Mouse (Mus musculus) kidney, postnatal 25 days (tissue): ENCODE measurements around the gene Btbd11.

ENCODE experiments used
- DNase-seq, 2 experiments: peaks; one replicate each; pipeline ENCODE4 v3.0.0; 2021; ENCODE audit warnings: mixed read lengths in 2 of 2

The Btbd11 gene

DNA sequence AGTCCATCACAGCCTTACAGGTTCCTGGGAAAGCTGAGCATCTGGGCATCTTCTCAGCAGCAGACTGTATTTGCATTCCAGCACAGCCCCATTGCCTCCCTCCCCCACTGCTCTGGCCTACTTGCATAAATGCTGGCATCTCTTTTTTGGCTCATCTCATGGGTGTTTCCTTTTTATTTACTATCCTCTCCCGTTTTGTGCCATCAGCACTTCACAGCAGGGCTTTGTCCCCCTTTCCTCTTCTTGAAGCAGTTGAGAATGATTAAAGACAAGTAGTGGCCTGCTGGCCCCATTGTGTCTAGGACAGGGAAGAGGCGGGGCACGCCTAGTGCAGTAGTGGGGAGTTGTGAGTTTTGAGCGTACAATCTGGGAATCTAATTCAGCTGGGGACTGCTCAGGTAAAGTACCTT, 95.5 kb downstream of the Btbd11 start:
- no peak for DNase-seq

DNA sequence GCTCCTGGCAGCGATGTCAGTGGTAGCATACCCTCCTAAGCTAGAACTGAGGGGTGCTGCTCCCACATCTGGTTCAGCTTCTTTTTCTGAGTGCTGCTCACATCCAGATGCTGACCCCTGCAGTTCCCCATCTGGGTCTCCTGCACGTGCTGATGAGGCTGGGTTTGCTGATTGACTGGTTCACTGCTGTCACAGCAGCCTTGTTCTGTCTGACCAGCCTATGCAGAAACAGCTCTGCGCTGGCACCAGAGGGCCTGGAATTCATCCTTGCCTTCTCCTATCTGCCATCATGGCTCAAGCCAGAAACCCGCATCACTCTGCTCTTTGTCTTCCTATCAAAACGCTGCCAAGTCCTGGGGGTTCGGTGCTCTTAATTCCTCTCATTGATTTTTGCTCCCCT, 95.9 kb downstream of the Btbd11 start:
- DNase-seq = no peak

DNA sequence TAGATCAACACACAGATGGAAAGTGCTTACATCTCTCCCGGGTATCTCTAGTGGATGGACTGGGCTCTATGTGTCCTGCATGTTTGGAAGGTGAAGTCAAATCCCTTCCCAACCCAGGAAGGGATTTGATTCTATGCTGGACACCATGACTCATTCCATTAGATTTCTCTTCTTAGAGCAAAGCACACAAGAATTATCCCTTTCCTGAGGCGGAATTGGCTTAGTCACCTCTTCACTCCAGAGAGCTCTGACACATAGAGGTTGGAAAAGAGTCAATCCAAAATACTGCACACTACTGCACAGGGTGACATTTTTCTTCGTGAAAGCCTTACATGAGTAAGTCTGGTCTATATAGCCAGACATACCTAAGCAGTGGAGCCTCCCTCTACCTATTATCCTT, 99.8 kb downstream of the Btbd11 start:
- no peak for DNase-seq

DNA sequence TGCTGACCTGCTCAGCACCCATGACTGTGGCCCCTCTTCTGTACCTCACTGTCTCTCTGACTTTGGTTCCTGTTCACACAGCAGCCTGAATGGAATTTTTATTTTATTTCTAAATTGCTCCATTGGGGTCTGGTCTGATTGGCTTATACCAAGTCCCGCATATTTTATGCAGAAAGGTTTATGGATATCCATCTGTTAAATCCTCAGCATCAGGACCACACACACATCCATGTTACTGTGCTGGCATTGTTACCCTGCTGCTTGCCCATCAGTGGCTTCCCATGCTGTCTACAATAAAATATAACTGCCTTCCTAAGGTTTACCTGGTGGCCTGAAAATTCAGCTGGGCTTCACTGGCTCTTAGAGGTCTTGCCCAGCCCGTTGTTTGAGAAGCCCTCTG, 106.0 kb downstream of the Btbd11 start:
- no peak for DNase-seq

DNA sequence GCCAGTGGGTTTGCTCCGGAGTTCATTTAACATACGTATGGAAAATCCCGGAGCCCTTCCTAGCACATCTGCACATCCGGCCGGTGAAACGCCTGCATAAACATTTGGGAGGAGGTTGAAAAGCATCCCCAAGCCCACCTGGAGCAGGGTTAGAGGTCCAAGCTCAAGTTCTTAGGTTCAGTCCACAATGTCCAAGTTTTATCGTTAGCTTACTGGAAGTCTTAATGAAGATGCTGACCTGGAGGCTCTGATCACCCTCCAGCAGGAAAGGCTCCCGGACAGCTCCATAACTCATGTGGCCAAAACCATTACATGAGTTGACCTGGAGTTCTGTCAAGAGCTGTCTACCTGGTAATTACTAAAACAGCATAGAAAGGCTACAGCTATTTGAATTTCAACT, 109.7 kb downstream of the Btbd11 start:
- no peak for DNase-seq

DNA sequence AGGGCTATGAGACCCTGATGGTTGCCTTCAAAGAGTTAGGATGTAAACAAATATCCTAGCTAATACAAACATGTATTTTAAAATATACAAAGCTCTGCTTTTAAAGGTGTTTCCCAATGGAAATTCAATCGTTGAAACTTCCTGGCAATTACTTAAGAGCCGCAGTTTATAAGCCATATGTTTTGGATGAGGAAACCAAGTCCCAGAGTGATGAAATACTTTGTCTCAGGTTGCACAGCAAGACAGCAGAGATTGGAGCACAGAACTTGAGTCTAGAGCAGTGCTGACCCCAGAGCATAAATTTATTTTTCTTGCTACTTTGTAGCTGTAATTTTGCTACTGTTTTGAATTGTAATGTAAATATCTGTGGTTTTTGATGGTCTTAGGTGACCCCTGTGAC, 110.4 kb downstream of the Btbd11 start:
- DNase-seq = no peak

DNA sequence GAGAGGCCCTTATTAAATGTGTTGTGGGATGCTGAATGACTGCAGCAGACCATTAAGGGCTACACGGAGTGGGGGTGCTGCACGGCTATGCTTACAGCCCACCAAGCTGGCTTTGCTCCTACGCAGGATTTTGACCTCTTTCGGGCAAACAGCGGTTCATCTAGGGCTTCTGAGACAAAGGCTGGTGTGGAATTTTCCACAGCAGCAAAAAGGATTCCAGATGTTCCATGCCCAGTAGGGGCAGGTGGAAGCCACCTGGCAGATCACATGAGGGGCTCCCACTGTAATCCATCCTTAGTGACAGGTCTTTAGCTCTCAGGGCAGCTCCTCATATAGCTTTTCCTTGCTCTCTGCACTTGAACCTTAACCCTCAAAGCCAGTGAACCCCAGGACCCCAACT, 111.3 kb downstream of the Btbd11 start:
- DNase-seq = no peak

DNA sequence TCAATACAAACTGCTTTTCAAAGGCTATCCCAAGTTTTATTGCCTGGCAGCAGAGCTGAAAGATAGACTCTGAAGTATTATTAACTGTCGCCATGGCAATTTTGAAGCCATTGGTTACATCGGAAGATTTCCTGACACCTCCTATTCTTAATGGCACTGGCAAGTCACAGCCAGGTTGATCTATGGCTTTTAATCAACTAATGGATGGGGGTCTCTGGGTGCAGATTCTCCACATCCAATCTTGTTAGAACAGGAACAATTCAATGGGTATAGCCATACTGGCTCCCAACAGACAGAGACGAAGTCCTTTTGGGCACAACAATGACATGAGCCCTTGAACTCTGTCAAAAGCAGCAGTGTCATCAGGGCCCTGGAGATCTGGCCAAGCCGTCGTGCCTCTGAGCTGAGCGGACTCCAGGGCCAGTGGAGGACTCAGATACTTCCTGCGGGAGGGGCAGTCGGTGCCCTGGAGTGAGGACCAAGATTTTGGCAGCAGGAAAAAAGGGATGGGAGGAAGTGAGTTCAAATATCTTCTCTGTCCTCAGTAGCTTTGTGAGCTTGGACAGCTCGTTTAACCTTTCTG, 114.0 kb downstream of the Btbd11 start:
- no peak for DNase-seq

DNA sequence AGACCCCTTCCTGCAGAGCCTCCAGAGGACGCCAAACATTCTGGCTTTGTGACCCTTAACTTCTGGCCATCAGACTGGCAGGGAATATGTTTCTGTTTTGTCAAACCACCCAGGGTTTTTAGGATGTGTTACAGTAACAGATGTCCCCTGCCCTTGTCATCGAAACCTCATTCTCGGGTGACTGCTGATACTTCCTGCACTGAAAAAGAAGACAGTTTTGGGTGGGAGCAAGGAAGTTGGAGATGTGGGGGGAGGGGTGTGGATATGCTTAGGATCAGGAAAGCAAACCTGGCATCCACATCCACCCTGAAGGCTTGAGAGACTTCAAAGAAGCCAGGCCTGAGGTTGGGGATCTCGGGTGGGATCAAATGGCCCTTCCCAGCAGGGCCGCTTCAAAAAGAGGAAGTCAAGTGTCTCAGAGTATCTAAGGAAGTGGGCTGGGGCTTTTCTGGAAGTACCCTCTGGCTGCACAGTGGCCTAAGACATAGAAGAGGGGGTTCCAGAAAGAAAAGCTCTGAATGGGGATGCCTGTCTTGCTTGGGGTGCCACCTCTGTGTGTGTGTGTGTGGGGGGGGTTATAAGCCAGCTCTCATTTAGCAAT, 115.5 kb downstream of the Btbd11 start:
- DNase-seq = no peak

DNA sequence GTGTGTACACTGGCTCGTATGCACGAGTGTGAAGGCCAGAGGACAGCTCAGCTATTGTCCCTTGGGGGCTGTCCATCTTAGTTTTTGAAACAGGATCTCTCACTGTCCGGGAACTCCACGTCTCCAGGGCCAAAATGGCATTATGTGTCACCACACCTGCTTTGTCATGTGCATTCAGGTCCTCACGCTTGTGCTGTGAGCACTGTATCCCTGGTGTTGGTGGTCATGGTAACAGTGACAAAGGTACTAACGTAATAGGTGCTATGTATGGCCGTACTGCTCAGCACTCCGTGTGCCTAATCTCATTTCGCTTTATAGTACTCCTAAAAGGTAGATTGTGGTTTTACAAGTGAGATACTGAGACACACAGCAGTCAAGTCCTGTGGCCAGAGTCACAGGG, 116.0 kb downstream of the Btbd11 start:
- DNase-seq = no peak

DNA sequence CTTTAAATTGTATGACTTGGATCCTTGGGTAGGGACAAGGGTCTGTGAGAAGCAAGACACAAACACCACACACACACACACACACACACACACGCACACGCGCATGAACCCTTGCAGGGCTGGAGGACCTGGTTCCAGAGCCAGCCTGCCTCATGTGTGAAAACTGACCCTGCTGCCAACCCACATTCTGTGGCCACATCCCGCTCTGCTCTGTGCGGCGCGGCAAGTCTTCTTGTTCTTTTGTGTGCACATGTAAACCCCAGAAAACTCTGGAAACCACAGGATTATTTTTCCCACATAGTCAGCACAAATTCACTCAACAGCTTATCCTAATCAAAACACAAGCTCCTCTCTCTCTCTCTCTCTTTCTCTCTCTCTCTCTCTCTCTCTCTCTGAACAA, 116.8 kb downstream of the Btbd11 start:
- no peak for DNase-seq

DNA sequence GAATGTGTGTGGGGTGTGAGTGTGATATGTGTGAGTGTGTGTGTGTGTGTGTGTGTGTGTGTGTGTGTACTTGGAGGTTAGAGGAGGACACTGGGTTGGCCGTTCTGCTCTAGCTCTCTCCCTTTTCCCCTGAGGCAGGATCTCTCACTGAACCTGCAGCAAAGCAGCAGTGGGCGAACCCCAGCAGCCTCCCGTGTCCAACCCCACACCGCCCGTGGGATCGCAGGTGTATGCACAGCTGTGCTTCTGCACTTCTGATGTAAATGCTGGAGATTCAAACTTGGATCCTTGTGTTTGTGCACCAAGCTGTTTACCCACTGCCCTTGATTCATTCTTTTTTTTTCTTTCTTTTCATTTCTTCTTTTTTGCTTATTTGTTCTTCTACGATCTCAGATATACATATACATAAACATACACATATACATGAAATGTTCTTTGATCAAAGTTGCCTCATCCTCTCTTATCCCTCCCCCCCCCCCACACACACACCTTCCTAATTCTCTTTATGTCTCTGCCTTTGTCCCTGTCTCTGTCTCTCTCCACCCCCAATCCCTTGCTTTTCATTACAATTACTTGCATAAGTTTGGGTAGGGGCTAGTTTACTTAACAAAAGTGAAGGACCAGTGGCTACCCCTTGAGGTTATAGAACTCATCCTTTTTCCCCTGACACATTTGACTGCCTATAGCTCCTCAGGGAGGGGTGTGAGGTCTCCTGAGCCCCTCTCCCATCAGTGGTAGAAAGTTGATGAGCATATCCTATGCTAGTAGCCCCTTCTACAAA, 120.8 kb downstream of the Btbd11 start:
- DNase-seq = no peak

DNA sequence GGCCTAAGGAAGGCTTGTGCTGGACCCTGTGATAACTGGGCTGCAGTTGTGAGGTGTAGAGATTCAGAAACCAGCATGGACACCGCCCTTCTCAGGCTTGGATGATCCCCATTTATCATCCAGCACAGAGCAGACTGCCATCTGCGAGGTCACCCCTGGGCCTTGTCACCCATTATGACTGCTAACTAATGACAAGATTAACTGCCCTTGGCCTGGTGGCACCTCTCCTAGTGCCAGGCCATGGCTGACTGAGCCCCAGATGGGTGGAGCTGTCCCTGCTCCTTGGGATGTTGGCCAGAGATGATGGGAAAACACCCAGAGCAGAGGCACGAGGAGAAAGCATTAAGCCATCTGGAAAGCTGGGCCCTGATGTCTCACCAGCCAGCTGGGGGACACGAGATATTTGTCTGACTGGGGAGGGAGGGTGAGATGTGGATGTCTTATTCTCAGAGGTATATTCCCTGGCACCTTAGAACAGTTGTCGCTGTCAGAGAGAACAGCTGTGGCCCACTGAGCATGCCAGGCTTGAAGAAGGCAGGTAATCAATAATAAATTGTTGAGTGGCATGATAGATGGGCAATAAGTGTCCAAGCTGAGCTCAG, 121.7 kb downstream of the Btbd11 start:
- no peak for DNase-seq

DNA sequence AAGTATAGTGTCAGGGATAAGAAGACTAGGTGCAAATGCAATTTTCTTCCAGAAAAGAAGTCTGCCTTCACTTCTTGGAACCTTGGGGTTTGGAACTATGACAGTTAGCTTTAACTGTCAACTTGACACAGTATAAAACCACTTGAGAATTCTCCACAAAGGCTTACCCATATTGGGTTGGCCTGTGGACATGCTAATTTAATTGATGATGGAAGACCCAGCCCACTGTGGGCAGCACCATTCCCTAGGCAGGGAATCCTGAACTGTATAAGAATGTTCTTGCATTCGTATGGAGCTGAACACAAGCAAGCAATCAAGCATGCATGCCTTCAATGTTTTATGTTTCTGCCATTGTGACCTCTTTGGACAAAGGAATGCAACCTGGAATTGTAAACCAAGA, 122.4 kb downstream of the Btbd11 start:
- DNase-seq = no peak

DNA sequence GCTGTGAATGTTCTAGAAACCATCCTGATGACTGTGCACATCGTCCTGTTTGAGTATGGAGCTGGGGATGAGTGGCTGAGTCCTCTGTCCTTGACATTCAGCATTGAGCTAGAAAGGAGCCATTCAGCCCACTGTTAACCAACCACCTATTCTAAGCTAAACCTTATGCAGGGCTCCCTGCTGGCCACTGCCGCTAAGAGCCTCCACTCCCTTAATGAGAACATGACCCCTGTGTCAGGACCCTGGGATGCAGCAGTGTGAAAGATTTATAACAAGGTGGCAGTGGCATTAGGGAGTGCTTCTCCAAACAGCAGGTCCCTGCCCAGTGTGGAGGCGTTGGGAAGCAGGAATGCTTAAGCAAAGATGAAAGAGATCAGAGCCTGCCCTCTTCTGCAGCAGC, 123.7 kb downstream of the Btbd11 start:
- no peak for DNase-seq

DNA sequence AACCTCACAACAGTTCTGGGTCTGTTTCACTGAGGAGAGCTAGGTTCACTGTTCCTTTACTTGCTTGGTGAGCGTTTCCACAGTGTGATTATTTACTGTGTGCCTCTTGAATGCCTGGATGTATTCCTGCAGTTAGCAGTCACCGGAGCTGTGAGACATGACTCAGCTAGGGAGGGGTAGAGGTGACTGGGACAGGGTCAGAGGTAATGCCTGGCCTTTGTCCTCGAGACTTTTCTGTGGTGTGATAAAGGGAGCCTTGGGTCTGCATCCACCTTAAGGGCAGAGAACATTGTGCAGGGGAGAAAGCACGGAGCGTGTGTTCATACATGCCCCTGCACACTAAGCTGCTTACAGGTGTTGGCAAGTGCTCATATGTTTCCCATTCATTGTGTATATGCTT, 126.2 kb downstream of the Btbd11 start:
- DNase-seq = no peak

DNA sequence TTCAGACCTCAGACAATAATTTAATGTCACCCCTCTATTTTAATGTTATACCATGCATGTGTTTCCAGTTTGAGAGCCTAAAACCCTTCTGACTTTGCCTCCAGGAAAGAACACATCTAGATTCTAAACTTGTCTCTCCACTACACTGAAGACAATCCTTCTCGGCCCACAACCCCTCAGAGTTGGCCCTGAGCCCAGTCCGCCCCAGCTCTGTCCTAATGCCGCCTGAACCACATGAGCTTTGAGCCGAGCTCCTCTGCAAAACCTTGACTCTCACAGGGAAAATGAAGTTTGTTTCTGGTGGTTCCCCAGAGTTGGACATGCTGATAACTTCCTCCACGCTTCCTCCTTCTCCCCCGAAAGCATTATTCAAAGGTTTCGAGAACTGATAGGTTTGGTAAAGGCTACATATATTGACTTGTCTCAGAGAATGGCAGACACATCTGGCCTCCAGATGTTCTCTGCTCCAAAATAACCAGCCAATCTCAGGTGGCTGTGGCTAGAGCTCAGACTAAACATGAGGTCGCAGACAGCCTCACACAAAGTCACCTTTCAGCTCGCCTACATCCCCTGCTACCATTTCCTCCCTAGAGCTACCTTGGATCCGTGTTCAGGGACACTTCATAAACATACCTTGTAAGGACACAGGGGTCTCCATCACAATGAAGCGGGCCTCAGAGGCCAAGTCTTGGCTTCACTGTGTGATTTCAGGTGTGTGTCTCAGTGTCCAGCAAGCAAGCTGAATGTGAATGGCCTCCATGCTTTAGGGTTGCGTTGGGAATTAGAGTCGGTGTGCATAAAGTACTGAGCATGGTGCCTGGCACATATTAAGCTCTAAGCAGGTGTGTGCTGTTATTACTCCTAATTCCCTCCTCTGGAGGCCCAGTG, 130.9 kb downstream of the Btbd11 start:
- DNase-seq = no peak

DNA sequence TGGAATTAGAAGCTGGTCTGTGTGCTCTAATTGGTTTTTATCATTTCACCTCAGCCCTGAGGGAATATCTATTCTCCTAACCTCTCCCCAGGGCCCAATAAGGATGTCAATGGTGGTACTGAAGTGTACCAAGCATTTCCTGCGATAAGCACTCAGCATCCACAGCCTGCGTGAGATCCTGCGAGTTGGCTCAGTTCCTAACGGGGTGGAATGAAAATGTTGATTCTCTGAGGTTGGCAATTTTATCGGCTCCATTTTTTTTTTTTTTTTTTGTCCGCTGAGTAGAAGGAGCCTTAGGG, 131.4 kb downstream of the Btbd11 start:
- DNase-seq = no peak

DNA sequence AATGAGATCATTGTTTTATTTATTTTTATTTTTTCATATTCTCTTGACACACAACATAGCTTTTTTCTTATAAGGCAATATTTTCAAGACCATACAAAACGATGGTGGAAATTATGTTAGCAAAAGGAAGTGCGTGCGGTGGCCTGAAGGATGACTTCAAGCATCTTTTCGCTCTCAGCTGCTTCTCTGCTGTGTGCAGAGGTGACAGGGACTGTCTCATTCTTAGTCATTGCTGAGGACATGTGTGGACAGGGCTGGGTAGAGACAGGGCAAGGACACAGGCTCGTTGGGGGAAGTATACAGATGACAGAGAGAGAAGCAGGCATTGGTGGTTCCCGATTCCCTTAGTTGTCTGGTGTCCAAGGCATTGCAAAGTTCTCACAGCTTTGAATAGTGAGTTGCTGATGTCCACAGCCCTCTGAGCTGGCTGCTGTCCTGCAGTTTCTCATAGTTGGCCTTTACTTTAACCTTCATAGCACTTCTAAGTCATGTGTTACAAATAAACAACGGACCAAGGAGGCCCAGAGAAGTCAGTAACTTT, 135.7 kb downstream of the Btbd11 start:
- DNase-seq = no peak

DNA sequence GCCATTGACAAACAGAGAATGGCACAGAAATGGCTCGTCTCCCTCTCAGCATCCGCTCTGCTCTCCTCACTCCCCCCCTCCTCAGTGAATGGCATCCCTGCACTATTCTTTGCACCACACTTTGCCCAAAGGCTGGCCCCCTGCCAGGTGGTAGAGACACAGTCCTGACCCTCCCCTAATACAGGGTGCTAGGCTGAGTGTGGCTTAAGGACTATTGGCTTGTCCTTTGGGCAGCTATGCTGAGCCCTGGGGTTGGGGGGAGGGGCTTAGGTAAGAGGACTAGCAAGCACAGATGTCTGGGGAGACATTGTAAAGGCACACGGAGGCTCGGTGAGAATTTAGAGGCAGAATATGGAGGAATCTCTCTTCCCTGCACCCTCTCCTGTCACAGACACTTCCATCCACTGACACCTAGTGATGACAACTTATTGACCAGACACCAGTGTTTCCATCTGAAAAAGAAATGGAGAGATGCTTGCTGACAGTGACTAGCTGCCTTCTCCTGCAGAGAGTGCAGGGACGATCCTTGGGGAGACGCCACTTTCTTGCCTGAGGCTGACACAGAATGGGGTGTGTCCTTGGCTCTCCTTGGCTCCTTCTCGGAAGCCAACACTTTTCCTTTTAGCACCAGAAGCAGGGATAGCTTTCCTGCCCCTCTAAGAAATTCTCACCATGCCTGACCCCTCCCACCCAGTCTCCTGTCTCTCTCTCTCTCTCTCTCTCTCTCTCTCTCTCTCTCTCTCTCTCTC, 138.8 kb downstream of the Btbd11 start:
- DNase-seq = no peak

DNA sequence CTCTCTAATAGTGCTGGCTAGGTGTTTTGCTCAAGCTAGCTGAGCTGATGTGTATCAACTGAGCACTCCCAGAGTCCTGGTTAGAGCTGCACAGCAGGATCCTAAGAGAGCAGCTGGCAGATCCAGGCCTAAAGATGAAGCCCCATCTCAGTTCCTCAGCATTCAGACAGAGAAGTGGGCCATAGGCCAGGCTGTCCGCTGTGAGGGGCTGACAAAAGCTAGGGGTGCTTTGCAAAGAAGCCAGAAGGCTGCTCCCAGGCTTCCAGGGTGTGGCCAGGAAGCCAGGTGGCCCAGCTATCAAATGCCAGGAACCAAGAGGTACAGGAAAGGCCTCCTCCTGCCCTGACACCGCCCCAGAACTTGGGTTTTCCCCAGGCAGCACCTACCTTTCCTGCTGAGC, 140.0 kb downstream of the Btbd11 start:
- DNase-seq = no peak

DNA sequence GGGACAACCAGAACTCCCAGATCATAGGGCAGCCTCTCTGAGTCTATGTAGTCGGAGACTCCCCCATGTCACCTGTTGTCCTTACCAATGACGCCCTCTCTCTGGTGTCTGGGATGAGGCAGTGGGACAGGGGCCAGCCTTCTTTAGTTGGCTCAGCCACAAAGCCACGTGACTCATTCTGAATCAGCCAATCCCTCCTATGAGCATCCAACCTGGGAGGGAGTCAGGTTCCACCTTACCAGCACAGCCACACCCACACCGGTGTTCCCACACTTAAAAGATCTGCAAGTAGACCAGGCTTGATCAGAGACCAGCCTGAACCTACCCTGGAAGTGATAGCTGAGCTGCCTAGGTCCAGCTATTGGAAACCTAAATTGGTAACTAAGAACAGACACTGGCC, 141.1 kb downstream of the Btbd11 start:
- no peak for DNase-seq
